Mouse (Mus musculus): Measurements from ENCODE around the gene Lclat1.

DNA sequence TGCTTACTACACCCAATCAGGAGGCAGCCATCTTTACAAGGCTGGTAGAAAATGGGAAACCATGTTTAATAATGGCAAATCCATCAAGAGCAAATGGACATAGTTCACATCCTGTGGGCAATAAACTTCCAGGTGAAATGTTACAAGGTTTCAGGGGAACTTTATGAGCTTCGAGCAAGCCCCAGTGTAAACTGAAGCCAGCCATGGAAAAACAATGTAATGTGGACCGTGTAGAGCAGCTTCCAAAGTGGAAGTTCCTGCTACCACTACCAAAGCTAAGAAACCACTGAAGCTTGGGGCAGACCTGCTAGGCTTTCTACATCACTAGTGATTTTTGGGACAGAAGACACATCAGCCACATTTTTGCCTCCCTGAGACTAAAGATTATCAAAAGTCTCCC, 44.5 kb upstream of the Lclat1 start:
- no peak for TF ChIP-seq USF1 (IDR thresholded peaks at IDR 0.05; ENCODE audit: low read depth)
- TF ChIP-seq POLR2A (IDR thresholded peaks at IDR 0.05; ENCODE audit: insufficient read length, low read depth) = no peak
- no peak for TF ChIP-seq SRF (IDR thresholded peaks at IDR 0.05; ENCODE audit: control insufficient read depth, insufficient read length, low read depth)
- TF ChIP-seq POLR2AphosphoS2 (IDR thresholded peaks at IDR 0.05; ENCODE audit: insufficient read length, low read depth) = no peak
- TF ChIP-seq MYOG (IDR thresholded peaks at IDR 0.05; ENCODE audit: control insufficient read depth in 1 of 3, insufficient read depth in 1 of 3, insufficient read length in 2 of 3, low read depth in 2 of 3) = no peak
- no peak for TF ChIP-seq TCF12 (IDR thresholded peaks at IDR 0.05; ENCODE audit: insufficient read depth, poor library complexity, severe bottlenecking)
- no peak for TF ChIP-seq MAX (IDR thresholded peaks at IDR 0.05; ENCODE audit: low read depth)
- no peak for TF ChIP-seq CEBPB (IDR thresholded peaks at IDR 0.05; ENCODE audit: insufficient read depth, poor library complexity, severe bottlenecking)
- TF ChIP-seq MYOD1 (IDR thresholded peaks at IDR 0.05; ENCODE audit: control insufficient read depth in 1 of 3, insufficient read length in 2 of 3, low read depth in 2 of 3) = no peak
- no peak for TF ChIP-seq E2F4 (IDR thresholded peaks at IDR 0.05; ENCODE audit: insufficient read depth)
